In genomic region chr5:113887132-113887531, GRCm38 (mm10) we compare ENCODE assay signal across 9 mouse cellular contexts. TPM values are rescaled to one million over a fixed set of nuclear protein-coding genes. Genes with fewer than 3 reads are reported as not detected.
DNase-seq lines count a peak whose midpoint lies in the region; ATAC-seq and TF ChIP-seq lines count a peak whose summit lies in the region.
"Had no signal": no experiment of that assay in that cellular context is flagged by ENCODE, and none has a peak within 500 bp of the region (broad histone marks: within the 10 kb centered on the region; RNA-seq: fewer than 3 reads in every experiment).

No protein-coding gene starts in this region.

- WGBS in heart, postnatal 0 days: 44% methylated on average over 11 of the region's 11 CpGs

- peak; percentile 70 for DNase-seq in testis, postnatal 10 days (ENCODE audit: low spot score)
- DNase-seq in testis, postnatal 14 days (ENCODE audit: low spot score): no peak
- peak; percentile 48 for DNase-seq in heart, postnatal 0 days (ENCODE audit: low spot score)
- DNase-seq in kidney, postnatal 25 days: peak; percentile 88 to 92
- DNase-seq in cerebellum, adult 9-10 months: no peak
- no peak for DNase-seq in thymus, adult 18-20 months
- DNase-seq in cerebellum, adult 9-11 months: no peak

- no peak overlapping the region for H3K4me2 ChIP-seq in heart, postnatal 0 days (ENCODE audit: low read depth, low read length)
- H3K4me2 ChIP-seq: embryonic facial prominence, embryonic 15.5 days had no signal

- H3K9ac ChIP-seq in heart, postnatal 0 days (replicated peaks; ENCODE audit: low read depth, low read length): no peak overlapping the region
- H3K9ac ChIP-seq: embryonic facial prominence, embryonic 15.5 days had no signal

- H3K4me3 ChIP-seq in heart, postnatal 0 days (ENCODE audit: low read depth, low read length): no peak overlapping the region
- H3K4me3 ChIP-seq: embryonic facial prominence, embryonic 15.5 days had no signal

- ATAC-seq in heart, postnatal 0 days (ENCODE audit: insufficient read depth, low read depth): no peak

- H3K36me3 ChIP-seq in heart, postnatal 0 days (replicated peaks; ENCODE audit: control insufficient read depth, insufficient read depth, low read length): no peaks in the 10 kb centered on the region; the same call in 1 of the 2 replicates
- H3K36me3 ChIP-seq: embryonic facial prominence, embryonic 15.5 days had no signal

- peaks cover 50% of the 10 kb centered on the region for H3K4me1 ChIP-seq in heart, postnatal 0 days (ENCODE audit: control insufficient read depth, insufficient read depth)

- no peak overlapping the region for H3K27ac ChIP-seq in heart, postnatal 0 days (ENCODE audit: low read depth)
- H3K27ac ChIP-seq: embryonic facial prominence, embryonic 15.5 days had no signal

- H3K9me3 ChIP-seq in heart, postnatal 0 days (replicated peaks; ENCODE audit: control insufficient read depth, low read length): no peaks in the 10 kb centered on the region
- H3K9me3 ChIP-seq: embryonic facial prominence, embryonic 15.5 days; G1E had no signal

- no peaks in the 10 kb centered on the region for H3K27me3 ChIP-seq in heart, postnatal 0 days (ENCODE audit: control insufficient read depth, insufficient read depth, low read length)
- H3K27me3 ChIP-seq: embryonic facial prominence, embryonic 15.5 days had no signal

- no peak for TF ChIP-seq EP300 in heart, postnatal 0 days (IDR thresholded peaks at IDR 0.05; ENCODE audit: low read depth)

- no peak for TF ChIP-seq CTCF in heart, postnatal 0 days (IDR thresholded peaks at IDR 0.05; ENCODE audit: low read depth)

RNA-seq across cellular contexts. Expression of gene Coro1c, which starts 21.4 kb away (rescaled TPM):
- 78.2 and 93.4 TPM in 2 replicates for total RNA-seq in heart, postnatal 0 days (2014; rRNA removed; ENCODE audit: low replicate concordance)
- 40.0 and 46.6 TPM in 2 replicates for polyA plus RNA-seq in heart, postnatal 0 days (2015; fragmentation: Nextera tagmentation; extraction: Ambion mirVana)

RNA-seq across cellular contexts. Expression of gene Selplg, which starts 54.7 kb away (rescaled TPM):
- 1.6 and 5.0 TPM in 2 replicates for total RNA-seq in heart, postnatal 0 days (2014; rRNA removed; ENCODE audit: low replicate concordance)
- polyA plus RNA-seq in heart, postnatal 0 days (2015; fragmentation: Nextera tagmentation; extraction: Ambion mirVana): 1.2 and 1.7 TPM in 2 replicates

Comparison
In these comparisons a context has a peak if more than half of its experiments do, and no peak if none do; other contexts are left out.
1. DNase-seq: peak in testis, postnatal 10 days (single experiment), heart, postnatal 0 days (single experiment) and kidney, postnatal 25 days (2 of 2); none in testis, postnatal 14 days (single experiment), cerebellum, adult 9-10 months (single experiment), thymus, adult 18-20 months (0 of 2) and cerebellum, adult 9-11 months (single experiment).